Mouse (Mus musculus): Measurements from ENCODE around the gene Gm11733. TPM values are rescaled to one million over a fixed set of nuclear protein-coding genes. Genes with fewer than 3 reads are reported as not detected.

Gm11733 gene
- total RNA-seq, 2 experiments from 2014 or later = not detected

GRCm38 (mm10) chr11:117525606-117526349 lies 41.6 kb downstream of the Gm11733 start:
- intact Hi-C loops (cut with DNase I) = no loop called here
- no peak for DNase-seq

GRCm38 (mm10) chr11:117532374-117532773 lies 48.2 kb downstream of the Gm11733 start:
- intact Hi-C loops (cut with DNase I) = no loop called here
- no peak for DNase-seq

- DNase-seq = peak; percentile 64 to 65
- intact Hi-C loops (cut with DNase I) = no loop called here
Observed at GRCm38 (mm10) chr11:117534912-117535311, 50.7 kb downstream of the Gm11733 start.

GRCm38 (mm10) chr11:117535491-117536304 lies 51.5 kb downstream of the Gm11733 start:
- intact Hi-C loops (cut with DNase I) = no loop called here
- DNase-seq = no peak

GRCm38 (mm10) chr11:117536586-117536985 lies 52.4 kb downstream of the Gm11733 start:
- peak; percentile 50 to 58 for DNase-seq
- intact Hi-C loops (cut with DNase I) = no loop called here

Other genes with a start within 250 kb of the Gm11733 start
- gene Tnrc6c, start 169.9 kb downstream of the Gm11733 start, total RNA-seq (2021) = 10 to 100 TPM; 28.1 to 34.1 TPM